Comparison of ENCODE assay signal across 11 mouse cellular contexts in the genomic region with DNA sequence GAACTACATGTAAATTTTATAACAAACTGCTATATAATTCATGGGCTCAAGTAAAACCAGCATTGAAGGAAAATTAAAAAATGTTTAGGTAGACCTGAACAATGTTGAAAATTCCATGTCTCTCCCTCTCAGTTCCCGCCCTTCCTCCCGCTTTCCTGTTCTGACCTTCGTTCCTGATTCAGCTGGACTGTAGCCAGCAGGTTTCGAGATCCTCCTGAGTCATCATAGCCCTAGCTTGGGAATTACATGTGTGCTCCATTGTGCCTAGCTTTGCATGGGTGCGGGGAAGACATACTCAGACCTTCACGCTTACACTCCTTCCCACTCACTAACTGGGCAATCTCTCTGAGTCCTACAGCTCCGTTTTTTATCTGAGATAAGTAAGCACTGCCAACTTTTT.
A peak's percentile ranks its signal among the peaks of the same experiment; 100 is the strongest.
DNase-seq lines count a peak whose midpoint lies in the region.
"Had no signal": no experiment of that assay in that cellular context is flagged by ENCODE, and none has a peak within 500 bp of the region (broad histone marks: within the 10 kb centered on the region; RNA-seq: fewer than 3 reads in every experiment).

No protein-coding gene starts in this region.

- DNase-seq in kidney, adult 9 months, result peak; percentile 40
- DNase-seq in kidney, adult 11 months, result no peak
- DNase-seq in right cerebral cortex, postnatal 25 days, result peak; percentile 7
- no peak for DNase-seq in right cerebral cortex, postnatal 14 days
- DNase-seq in adrenal gland, postnatal 25 days, result peak; percentile 58
- DNase-seq in thymus, postnatal 10 days (ENCODE audit: low spot score in 2 of 2), result no peak
- no peak for DNase-seq in spleen, adult 18-20 months
- DNase-seq: cerebellum, adult 18-20 months; cerebellum, postnatal 36 days; gastrocnemius, adult 2 months; heart, postnatal 4 days had no signal

Comparison
In these comparisons a context has a peak if more than half of its experiments do, and no peak if none do; other contexts are left out.
1. DNase-seq: peak in kidney, adult 9 months (single experiment), right cerebral cortex, postnatal 25 days (single experiment) and adrenal gland, postnatal 25 days (single experiment); none in kidney, adult 11 months (single experiment), right cerebral cortex, postnatal 14 days (single experiment), thymus, postnatal 10 days (0 of 2) and spleen, adult 18-20 months (0 of 2).